Mouse (Mus musculus) natural killer cell, adult 2 months (primary cell): ENCODE measurements around the gene Olfr971.
"Not testable (repeated sequence)": the region's sequence is repeated elsewhere in the genome, so short reads cannot be mapped to it uniquely, and the experiment has no call there.

Experiments used
- DNase-seq, 2 experiments: peaks; one replicate each; pipeline ENCODE4 v3.0.0; 2022; ENCODE audit warnings: low spot score in 2 of 2

Gene Olfr971

DNA sequence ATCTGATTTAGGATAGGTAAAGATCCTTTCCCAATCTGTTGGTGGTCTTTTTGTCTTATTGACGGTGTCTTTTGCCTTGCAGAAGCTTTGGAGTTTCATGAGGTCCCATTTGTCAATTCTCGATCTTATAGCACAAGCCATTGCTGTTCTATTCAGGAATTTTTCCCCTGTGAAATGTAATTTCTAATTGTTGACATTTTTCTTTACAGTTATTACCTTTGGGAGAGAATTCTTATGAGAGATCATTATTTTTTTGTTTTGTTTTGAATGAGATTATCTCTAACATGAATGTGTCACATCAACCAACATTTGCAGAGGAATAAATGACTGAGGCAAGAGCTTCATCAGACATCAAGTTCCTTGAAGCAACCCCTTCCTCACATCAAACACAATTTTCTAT is at the start of gene Olfr971:
Gene Olfr971, plus strand, starts transcription at position 301 of the 400 bp plus-strand sequence.
- DNase-seq: not testable (repeated sequence)

DNA sequence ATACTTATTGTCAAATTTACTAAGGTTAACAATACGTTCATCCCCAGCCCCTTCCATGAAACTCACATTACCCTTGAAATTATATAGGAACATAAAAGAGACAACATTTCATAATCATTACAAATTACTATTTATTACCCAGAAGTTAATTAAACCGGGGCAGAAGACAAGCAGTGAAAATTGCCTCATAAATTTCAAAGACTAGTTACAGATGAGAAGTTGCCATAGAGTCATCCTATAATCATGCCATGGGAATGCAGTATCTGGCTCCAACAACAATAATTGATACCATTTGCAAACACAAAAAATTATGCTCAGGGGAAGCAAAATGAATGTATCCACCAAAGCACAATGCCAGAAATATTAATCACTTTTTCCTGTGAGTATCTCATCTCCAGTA is 46.1 kb upstream of the Olfr971 start, which contains the start of gene Olfr969:
Gene Olfr969, plus strand, starts transcription at position 388 of the 400 bp plus-strand sequence.
- no peak for DNase-seq

GRCm38 (mm10) chr9:39808560-39808959 is 28.1 kb upstream of the Olfr971 start, which contains the start of gene Olfr970:
TSS of gene Olfr970 (plus strand) at chr9:39808860.
- DNase-seq: no peak

- DNase-seq: no peak
Observed at GRCm38 (mm10) chr9:39866122-39866521, 29.4 kb downstream of the Olfr971 start, which contains the start of gene Olfr972. TSS of gene Olfr972 (plus strand) at chr9:39866422.

GRCm38 (mm10) chr9:39871986-39872385 is 35.3 kb downstream of the Olfr971 start:
- DNase-seq: not testable (repeated sequence)

GRCm38 (mm10) chr9:39877541-39878396 is 41.1 kb downstream of the Olfr971 start:
- DNase-seq: not testable (repeated sequence)
